Mouse (Mus musculus) olfactory bulb, adult 2 months (tissue): ENCODE results near the gene Bri3bp.

Experiments used
- CTCF ChIP-seq: fragments of 200-500 bp; IDR thresholded peaks from 2 replicates; pipeline ENCODE4 v1.5.1; 2012; ENCODE audit warnings: low read depth, mild to moderate bottlenecking, low read length, moderate library complexity; ENCODE audit not compliant: insufficient read depth
- POLR2A ChIP-seq: fragments of 200-500 bp; IDR thresholded peaks from 2 replicates; pipeline ENCODE4 v1.6.1; 2012; ENCODE audit warnings: mild to moderate bottlenecking, low read depth, low read length, moderate library complexity; ENCODE audit not compliant: insufficient read depth

- TF ChIP-seq CTCF (no peak), POLR2A (no peak)
Measured at GRCm38 (mm10) chr5:125452573-125452972, 11.2 kb downstream of the Bri3bp start.
